Mouse (Mus musculus) stomach, postnatal 0 days (tissue): ENCODE measurements around the gene Gm28036. TPM values are rescaled to one million over a fixed set of nuclear protein-coding genes. Genes with fewer than 3 reads are reported as not detected.

Source experiments
- ATAC-seq: fragments of 200-750 bp; cut with Nextera tagmentation; 2 replicates; pipeline ENCODE4 v1.8.0; 2017; ENCODE audit not compliant: low FRiP score, low TSS enrichment
- DNase-seq: peaks from one replicate; pipeline ENCODE4 v3.0.0-alpha.2; 2016; ENCODE audit warnings: low spot score
- H3K27ac ChIP-seq: fragments of 300-500 bp; sonication (generic); replicated peaks from 2 replicates; pipeline ENCODE4 v1.5.1; 2014; ENCODE audit warnings: mild to moderate bottlenecking, control low read depth
- H3K27me3 ChIP-seq: fragments of 300-500 bp; sonication (generic); 2 replicates; pipeline ENCODE4 v1.6.1; 2014; ENCODE audit warnings: low read length; ENCODE audit not compliant: control insufficient read depth, insufficient read depth
- H3K36me3 ChIP-seq: fragments of 300-500 bp; sonication (generic); 2 replicates; pipeline ENCODE4 v1.6.1; 2014; ENCODE audit warnings: low read length, mixed read lengths; ENCODE audit not compliant: control insufficient read depth, insufficient read depth
- H3K4me1 ChIP-seq: fragments of 300-500 bp; sonication (generic); replicated peaks from 2 replicates; pipeline ENCODE4 v1.6.1; 2014; ENCODE audit warnings: antibody characterized with exemption; ENCODE audit not compliant: control insufficient read depth, insufficient read depth
- H3K4me2 ChIP-seq: fragments of 300-500 bp; sonication (generic); replicated peaks from 2 replicates; pipeline ENCODE4 v1.6.1; 2014; ENCODE audit warnings: low read depth, mild to moderate bottlenecking, control low read depth, moderate library complexity
- H3K4me3 ChIP-seq: fragments of 300-500 bp; sonication (generic); 2 replicates; pipeline ENCODE4 v1.5.1; 2014; ENCODE audit warnings: low read depth, low read length, control low read depth
- H3K9ac ChIP-seq: fragments of 300-500 bp; sonication (generic); 2 replicates; pipeline ENCODE4 v1.6.1; 2014; ENCODE audit warnings: mild to moderate bottlenecking, low read length, control low read depth, mixed read lengths
- H3K9me3 ChIP-seq: fragments of 300-500 bp; sonication (generic); 2 replicates; pipeline ENCODE4 v1.6.1; 2016; ENCODE audit warnings: low read length; ENCODE audit not compliant: control insufficient read depth
- CTCF ChIP-seq: IDR thresholded peaks from 2 replicates; pipeline ENCODE4 v1.5.1; 2016; ENCODE audit warnings: antibody characterized with exemption, low read depth, mild to moderate bottlenecking, moderate library complexity
- EP300 ChIP-seq: optimal IDR thresholded peaks from 2 replicates; pipeline ENCODE3; 2016; ENCODE audit warnings: antibody characterized with exemption
- WGBS: fragments of 180-500 bp; shearing (Covaris S2); extraction: QIAGEN DNeasy Blood & Tissue Kit; methylation state at CpG from one replicate; pipeline ENCODE4 v1.1.7; 2014; 5-methylcytosine and 5-hydroxymethylcytosine counted together
- polyA plus RNA-seq: library from polyadenylated mRNA; unstranded; fragments of >200 nt; fragmentation: Nextera tagmentation; extraction: Ambion mirVana; gene quantifications from 2 replicates; pipeline ENCODE4 v1.2.1, GENCODE M21; 2015

Gm28036 gene
- polyA plus RNA-seq, result 4.3 and 5.1 TPM in 2 replicates

DNA sequence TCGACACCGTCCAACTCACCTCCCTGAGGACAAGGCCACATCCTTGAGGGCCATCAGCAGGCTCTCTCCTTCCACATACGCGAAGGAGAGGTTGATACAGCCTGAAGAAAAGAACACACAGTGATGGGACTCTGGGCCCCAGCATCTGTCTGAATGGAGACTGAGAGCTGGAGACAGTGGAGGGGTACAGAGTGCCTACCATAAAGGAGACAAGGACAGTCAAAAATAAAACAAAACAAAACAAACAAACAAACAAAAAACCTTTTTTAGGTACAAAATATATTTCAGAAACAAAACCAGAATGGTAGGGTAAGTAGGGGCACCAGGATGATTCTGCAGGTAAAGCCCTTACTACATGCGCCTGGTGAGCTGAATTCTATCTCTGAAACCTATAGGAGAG lies at the start of gene Gm28036:
Gene Gm28036 (minus strand): TSS at position 101 of the 400 bp plus-strand sequence.
- H3K9ac ChIP-seq, result no peak within 1 kb of the TSS
- 93% methylated on average over 5 of the region's 5 CpGs for WGBS
- no peak for TF ChIP-seq CTCF
- no peak for TF ChIP-seq EP300

GRCm38 (mm10) chr2:156166557-156166956 lies 39.7 kb upstream of the Gm28036 start:
- Histone ChIP-seq H3K36me3 (peaks cover 20% of the 10 kb centered on the region), H3K9me3 (no peaks in the 10 kb centered on the region), H3K4me3 (no peak overlapping the region), H3K27ac (no peak overlapping the region), H3K9ac (no peak overlapping the region), H3K4me2 (no peak overlapping the region), H3K4me1 (no peaks in the 10 kb centered on the region), H3K27me3 (no peaks in the 10 kb centered on the region)
- no peak for TF ChIP-seq CTCF
- no peak for TF ChIP-seq EP300
- 92% methylated on average over 5 of the region's 5 CpGs for WGBS
- DNase-seq (no peak), ATAC-seq (no peak)

More for the DNA sequence above, at the start of gene Gm28036:
- Histone ChIP-seq H3K4me2 (no peak within 1 kb of the TSS), H3K4me1 (no peaks in the 10 kb centered on the region), H3K27ac (no peak within 1 kb of the TSS), H3K4me3 (no peak within 1 kb of the TSS), H3K9me3 (no peaks in the 10 kb centered on the region), H3K27me3 (no peaks in the 10 kb centered on the region), H3K36me3 (peaks cover 3% of the 10 kb centered on the region; the same call in 1 of the 2 replicates)
- DNase-seq, result no peak
- no peak for ATAC-seq

GRCm38 (mm10) chr2:156165478-156165877 lies 38.6 kb upstream of the Gm28036 start:
- WGBS, result 89% methylated on average over 1 of the region's 1 CpGs
- no peaks in the 10 kb centered on the region for H3K27me3 ChIP-seq
- TF ChIP-seq EP300 (no peak), CTCF (no peak)
- ATAC-seq (no peak), DNase-seq (no peak)
- no peak overlapping the region for H3K4me2 ChIP-seq
- H3K36me3 ChIP-seq, result peaks cover 23% of the 10 kb centered on the region
- H3K4me3 ChIP-seq, result no peak overlapping the region
- H3K27ac ChIP-seq, result no peak overlapping the region
- H3K4me1 ChIP-seq, result no peaks in the 10 kb centered on the region
- no peaks in the 10 kb centered on the region for H3K9me3 ChIP-seq
- no peak overlapping the region for H3K9ac ChIP-seq

- TF ChIP-seq CTCF (peak; percentile 35), EP300 (no peak)
- Histone ChIP-seq H3K9me3 (no peaks in the 10 kb centered on the region), H3K36me3 (peaks cover 18% of the 10 kb centered on the region), H3K4me1 (no peaks in the 10 kb centered on the region), H3K4me3 (no peak overlapping the region), H3K27ac (no peak overlapping the region), H3K27me3 (no peaks in the 10 kb centered on the region), H3K9ac (no peak overlapping the region), H3K4me2 (no peak overlapping the region)
- ATAC-seq (no peak), DNase-seq (no peak)
These were observed 24.6 kb upstream of the Gm28036 start for GRCm38 (mm10) chr2:156151538-156151937.

DNA sequence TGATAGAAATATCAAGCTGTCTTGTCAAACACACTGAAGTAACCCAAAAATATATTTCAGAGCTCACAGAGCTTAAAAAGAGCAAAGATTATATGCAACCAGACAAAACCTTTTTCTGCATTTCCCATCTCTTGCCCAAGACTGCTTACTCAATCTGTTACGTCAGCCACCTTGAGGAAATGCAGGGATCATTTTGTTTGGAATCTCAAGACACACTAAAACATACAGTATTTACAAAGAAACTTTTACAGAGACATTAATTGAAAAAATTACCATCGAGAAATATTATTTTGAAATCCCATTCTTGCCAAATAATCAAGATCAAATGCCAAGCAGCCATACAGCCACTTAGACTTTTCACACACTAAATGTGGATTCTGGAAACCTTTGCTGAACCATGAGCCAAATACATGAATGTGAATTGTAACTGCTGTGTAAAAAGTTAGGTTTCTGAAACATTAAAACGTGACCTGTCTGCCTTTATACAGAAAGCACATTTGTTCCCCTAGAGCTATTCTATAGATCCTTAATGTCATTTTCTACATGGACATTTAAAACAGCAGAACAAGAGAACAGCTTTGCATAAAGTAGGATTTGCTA lies 20.5 kb upstream of the Gm28036 start:
- ATAC-seq, result no peak
- Histone ChIP-seq H3K27me3 (no peaks in the 10 kb centered on the region), H3K9me3 (no peaks in the 10 kb centered on the region), H3K4me2 (no peak overlapping the region), H3K9ac (no peak overlapping the region), H3K36me3 (peaks cover 18% of the 10 kb centered on the region), H3K27ac (no peak overlapping the region), H3K4me3 (no peak overlapping the region), H3K4me1 (peaks cover 3% of the 10 kb centered on the region; the same call in 1 of the 2 replicates)
- TF ChIP-seq EP300 (no peak), CTCF (no peak)
- 74% methylated on average over 3 of the region's 3 CpGs for WGBS
- DNase-seq, result no peak

DNA sequence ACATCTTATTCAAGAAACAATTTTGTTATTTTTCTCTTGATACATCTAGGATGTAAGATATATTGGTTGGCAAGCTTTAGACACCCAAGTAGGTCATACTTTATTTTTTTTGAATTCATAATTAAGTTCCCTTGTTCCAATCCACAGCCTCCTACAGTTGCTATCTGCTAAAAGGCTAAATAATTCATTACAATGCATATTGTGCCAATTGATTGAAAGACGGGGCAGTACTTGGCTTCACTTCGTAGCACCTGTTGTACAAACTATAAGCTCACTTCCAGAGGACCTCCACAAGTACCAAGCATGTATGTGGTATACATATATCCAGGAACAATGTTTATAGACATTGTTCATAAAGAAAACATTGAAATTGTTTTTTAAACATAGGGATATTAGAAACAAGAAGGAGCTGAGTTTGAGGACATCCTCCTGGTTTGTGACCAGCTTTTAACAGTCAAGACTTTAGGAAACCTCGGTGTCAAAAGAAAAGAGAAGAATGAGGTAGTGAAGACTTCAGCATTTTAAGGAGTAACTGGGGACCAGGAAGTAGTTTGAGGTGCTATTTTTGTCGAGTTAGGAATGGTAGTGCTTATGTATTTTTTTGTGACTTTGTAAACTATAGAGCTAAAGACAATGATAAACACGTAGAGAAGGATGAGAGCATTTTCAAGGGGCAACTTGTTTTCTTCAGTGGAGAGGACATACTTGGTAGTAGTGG lies 19.5 kb upstream of the Gm28036 start:
- no peak overlapping the region for H3K4me3 ChIP-seq
- no peak for TF ChIP-seq EP300
- TF ChIP-seq CTCF, result no peak
- no peak overlapping the region for H3K9ac ChIP-seq
- no peaks in the 10 kb centered on the region for H3K27me3 ChIP-seq
- no peak overlapping the region for H3K4me2 ChIP-seq
- no peaks in the 10 kb centered on the region for H3K9me3 ChIP-seq
- no peak for ATAC-seq
- DNase-seq, result no peak
- H3K4me1 ChIP-seq, result peaks cover 3% of the 10 kb centered on the region; the same call in 1 of the 2 replicates
- 59% methylated on average over 5 of the region's 5 CpGs for WGBS
- no peak overlapping the region for H3K27ac ChIP-seq
- H3K36me3 ChIP-seq, result peaks cover 18% of the 10 kb centered on the region
